Mouse (Mus musculus): Measurements from ENCODE around the gene Chrnb4.

The Chrnb4 gene

DNA sequence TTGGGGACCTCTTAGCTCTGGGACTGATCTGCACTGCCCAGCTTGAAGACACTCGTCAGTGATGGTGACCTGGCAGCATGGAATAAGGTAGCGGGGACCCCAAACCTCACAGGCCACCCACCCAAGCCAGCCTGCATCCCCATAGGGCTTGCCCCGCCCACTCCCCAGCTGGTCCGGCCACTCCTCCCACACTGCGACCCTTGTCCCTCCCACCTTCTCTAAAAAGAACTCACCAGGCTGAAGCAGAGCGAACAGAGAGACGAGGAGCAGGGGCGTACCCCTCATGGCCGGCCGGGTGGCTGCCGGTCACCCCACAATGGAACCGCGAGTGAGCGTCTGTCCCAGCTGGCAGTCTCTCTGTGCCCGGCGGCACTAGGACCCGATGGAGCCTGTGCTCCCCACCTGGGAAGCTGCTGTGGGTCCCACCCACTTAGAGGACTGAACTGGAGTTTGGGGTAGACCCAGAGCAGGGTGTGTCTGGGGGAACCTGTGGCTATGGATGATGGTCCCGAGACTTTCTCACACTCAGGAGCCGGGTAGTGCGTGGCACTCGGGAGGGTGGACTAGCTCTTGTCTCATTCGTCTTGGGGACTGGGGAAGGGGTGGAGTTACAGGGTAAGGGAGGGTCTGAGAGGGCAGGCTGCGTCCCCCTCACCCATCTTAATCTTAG is at the start of gene Chrnb4:
Gene Chrnb4, minus strand, starts transcription at position 569 of the 670 bp plus-strand sequence.
- peak; percentile 47 for DNase-seq (ENCODE audit: inconsistent ontology term)

GRCm38 (mm10) chr9:55096870-55097269 is 48.3 kb upstream of the Chrnb4 start:
- DNase-seq (ENCODE audit: inconsistent ontology term): no peak

DNA sequence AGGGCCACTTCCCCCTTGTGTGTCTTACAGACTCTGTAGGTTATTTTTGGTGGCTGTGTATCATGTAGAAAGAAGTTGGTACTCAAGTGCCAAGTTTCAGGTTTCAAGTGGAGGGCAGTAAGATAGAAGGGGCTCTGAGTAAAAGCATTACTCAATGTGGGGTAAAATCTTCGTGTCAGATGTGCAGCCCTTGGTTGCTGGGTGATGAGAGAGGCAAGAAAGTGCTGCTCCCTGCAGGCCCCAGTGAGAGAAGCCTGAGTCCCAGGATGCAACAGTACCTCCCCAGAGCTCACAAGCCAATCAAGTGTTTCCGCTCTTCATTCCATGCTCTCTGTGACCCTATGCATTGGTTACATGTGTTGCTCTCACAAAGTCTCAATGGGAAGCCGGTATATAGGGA is 47.5 kb upstream of the Chrnb4 start:
- DNase-seq (ENCODE audit: inconsistent ontology term): no peak

DNA sequence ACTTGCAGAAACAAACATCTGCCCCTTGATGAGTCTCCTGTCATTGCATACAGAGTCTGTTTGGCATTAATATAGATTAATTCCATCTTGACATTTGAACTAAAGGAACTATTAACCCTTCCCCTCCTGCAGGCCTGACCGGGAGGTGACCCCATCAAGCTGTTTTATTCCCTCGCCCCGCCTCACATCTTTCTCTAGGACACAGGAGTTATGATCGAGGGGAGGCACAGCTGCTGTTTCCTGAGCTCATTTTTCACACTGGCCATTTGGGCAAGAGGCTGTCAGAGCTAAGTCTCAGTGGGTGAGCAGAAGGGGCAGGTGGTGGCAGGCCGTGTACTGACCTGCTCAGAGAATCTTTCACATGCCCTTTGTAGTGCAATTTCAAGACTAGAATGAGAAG is 41.6 kb upstream of the Chrnb4 start:
- no peak for DNase-seq (ENCODE audit: inconsistent ontology term)

GRCm38 (mm10) chr9:55089226-55089625 is 40.6 kb upstream of the Chrnb4 start:
- no peak for DNase-seq (ENCODE audit: inconsistent ontology term)

DNA sequence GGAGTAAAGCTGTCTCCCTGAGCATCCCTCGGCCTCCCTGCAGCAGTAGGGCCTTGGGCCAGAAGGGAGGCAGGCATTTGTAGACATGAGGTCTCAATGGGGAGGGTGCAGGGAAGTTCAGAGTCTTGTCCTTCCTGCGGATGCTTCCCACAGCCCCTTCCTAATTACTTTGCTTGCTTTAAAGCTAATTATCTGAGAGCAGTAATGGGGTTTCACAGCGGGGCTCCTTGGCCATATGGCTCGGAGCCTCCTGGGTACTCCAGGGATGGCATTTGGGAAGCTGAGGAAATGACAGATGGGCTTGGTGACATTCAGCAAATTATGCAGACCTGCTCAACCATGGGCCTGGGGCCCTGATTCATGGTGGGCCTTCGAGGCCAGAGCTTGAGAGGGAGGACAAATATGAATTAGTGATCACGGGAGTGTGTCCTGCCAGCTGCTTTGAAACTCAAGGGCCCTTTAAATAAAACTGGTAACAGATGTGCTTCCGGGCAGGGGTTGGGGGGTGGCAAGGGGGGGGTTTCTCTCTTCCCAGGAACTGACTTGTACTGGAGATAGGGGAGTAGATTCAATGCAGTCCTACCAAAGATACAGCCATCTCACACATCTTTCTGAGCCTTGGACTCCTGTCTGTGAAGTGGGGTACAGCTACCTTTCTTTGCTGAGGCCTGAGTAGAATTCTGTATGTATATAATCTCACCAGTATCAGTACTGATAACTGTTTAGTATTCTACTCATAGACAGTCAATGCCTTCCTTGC is 34.8 kb upstream of the Chrnb4 start:
- peak; percentile 29 for DNase-seq (ENCODE audit: inconsistent ontology term)

GRCm38 (mm10) chr9:55067965-55068265 is 19.3 kb upstream of the Chrnb4 start:
- DNase-seq (ENCODE audit: inconsistent ontology term): no peak

DNA sequence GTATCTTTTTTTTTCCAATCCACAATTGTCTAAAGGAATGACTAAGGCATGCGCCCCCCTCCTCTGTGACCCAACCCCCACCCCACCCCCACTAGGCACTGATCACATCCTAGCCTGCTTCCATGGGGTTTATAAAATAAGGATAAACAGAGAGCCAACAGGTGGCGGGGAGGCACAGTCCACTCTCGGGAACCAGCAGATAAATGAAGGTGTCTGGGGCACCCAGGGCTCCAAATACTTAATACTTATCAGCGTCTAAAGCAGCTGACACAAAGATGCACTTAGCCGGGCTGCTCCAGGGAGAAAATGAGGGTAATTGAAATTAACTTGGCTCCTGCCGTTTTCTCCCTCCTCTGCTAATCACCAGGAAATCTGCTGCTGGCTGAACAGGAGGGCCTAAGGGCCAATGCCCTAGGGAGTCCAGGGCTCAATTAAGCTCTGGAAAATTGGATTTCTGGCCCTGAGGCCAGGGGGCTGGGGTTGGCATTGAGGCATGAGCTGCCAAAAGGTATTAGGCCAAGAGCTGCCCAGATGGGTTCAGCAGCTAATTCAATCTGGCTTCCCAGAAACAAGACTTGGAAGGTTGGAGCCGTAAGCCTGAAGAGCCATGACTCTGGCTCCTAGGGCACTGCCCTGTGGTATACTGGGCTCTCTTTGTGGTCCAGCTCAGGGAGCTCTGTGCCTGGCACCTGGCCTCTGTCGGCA is 18.8 kb upstream of the Chrnb4 start:
- peak; percentile 96 for DNase-seq (ENCODE audit: inconsistent ontology term)

DNA sequence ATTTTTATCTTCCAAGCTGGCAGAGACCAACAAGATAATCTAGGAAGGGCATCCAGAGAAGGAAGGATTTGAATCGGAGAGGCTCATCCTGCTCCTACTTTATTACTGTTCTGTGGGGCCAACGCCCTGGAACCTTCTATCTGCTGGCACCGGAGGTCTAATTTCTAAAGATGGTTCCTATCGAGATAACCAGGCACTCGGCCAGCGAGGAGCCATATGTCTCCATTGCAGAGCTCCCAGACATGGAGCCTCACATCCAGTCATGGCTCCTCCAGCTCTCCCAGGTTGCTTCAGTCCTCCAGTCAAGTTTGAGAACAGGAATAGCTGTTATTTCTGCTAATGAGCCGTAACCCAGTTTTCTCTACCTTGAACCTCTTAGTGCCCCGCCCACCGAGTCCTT is 16.7 kb upstream of the Chrnb4 start:
- no peak for DNase-seq (ENCODE audit: inconsistent ontology term)

DNA sequence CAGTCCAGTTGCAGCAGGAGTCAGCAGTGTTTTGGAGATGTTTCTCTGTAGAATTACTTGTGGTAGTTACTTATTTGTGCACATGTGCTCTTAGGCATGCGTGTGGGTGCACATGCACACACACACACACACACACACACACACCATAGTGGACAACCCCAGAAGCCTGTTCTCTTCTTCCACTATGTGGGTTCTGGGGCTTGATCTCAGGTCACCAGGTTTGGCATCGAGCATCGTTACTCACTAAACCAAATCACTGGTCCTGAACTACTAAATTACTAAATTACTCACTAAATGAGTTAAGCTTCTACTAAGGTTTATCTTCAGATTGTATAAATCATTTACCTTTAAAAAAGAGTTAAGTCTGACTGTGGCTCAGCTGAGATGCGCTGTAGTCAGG is 9.5 kb upstream of the Chrnb4 start:
- no peak for DNase-seq (ENCODE audit: inconsistent ontology term)

DNA sequence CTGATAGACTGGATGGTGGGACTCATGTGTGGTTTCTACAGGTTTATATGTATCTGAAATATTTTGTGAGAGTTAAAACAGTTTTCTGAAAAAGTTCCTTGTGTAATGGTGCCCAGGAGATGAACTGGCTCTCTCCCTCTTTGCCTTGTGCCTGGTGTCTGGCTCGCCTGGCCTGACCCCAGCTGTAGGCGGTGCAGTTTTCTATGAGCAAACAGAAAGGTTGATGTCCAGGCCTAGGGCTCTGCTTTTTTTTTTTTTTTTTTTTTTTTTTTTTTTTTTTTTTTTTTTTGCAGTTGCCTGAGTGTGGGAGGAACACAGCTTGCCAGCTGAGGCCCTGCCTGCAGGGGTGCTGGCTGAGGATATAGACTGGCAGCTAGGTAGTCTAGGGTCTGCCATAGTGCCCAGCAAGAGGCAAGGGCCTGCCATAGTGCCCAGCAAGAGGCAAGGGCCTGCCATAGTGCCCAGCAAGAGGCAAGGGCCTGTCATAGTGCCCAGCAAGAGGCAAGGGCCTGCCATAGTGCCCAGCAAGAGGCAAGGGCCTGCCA is 6.9 kb upstream of the Chrnb4 start:
- no peak for DNase-seq (ENCODE audit: inconsistent ontology term)

DNA sequence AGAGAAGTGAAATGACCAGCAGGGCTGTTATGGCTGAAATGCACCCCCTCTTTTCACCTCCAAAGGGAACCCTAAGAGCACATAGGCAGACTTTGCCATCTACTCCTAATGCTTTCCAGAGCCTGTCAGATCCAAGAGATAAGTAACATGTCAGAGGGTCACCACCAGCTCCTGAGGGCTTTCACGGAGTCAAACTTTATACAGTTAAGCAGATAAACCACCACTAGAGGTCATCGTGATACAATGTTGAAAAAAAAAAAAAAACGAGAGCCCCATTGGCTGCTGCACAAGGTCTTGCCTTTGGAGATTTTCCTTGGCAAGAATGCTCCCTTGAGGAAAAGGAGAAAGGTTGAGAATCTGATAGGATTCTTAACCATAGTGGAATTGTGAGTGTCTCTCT is 1.8 kb downstream of the Chrnb4 start:
- DNase-seq (ENCODE audit: inconsistent ontology term): peak; percentile 41

DNA sequence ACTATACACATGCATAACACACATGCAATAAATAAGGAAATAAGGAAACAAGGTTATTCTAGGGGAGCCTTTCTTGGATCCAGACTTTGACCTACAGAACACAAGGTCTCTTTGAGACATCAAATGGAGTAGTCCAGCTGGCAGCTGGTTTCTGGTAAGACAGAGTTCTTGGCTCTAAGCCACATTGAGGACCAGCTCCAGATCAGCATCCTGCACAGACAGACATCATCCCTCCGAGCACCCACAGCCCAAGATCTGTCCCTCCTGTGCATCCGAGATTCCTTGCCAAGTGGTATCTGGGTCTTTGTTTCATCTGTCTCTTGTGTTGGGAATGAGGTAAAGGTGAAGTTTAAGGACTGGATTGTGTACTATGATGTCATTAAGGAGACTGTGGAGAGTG is 3.6 kb downstream of the Chrnb4 start:
- DNase-seq (ENCODE audit: inconsistent ontology term): no peak

GRCm38 (mm10) chr9:55043688-55044087 is 4.9 kb downstream of the Chrnb4 start:
- DNase-seq (ENCODE audit: inconsistent ontology term): no peak

- DNase-seq (ENCODE audit: inconsistent ontology term): no peak
Measured at GRCm38 (mm10) chr9:55041389-55041788, 7.2 kb downstream of the Chrnb4 start.

DNA sequence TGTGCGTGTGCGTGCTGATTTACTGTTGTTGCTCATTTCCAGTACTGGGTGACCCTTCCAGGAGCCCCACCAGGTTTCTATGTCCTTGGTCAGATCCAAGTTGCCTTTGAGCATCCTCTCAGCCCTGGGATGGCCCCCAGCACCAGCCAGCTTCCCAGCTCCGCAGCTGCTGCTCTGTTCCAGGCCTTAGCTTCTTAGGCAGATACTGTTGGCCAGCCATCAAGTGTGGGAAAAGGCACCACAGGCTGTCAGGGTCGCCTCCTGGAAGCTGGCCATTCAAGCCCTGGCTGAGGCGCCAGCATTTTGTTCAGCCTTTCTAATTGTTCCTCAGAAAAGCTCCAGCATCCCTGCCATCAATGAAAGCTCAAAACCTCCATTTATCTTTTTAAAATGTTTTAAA is 8.6 kb downstream of the Chrnb4 start:
- no peak for DNase-seq (ENCODE audit: inconsistent ontology term)

DNA sequence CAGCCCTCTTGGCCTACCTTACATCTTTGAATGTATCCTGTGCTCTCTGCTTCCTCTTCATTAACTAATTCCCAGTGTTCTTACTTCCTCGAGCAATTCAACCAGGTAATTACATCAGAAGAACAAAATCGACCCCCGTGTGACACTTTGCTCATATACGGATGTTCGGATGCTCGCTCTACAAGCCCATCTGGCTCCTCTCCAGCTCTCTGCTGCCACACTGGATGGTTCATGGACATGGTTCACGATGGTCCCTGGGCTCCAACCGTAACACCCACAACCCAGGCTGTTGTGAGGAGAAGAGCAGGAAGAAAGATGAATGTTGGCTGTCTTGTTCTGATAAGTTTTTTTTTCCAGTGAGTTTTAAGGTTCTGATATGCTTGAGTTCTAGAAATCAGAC is 9.6 kb downstream of the Chrnb4 start:
- DNase-seq (ENCODE audit: inconsistent ontology term): no peak

DNA sequence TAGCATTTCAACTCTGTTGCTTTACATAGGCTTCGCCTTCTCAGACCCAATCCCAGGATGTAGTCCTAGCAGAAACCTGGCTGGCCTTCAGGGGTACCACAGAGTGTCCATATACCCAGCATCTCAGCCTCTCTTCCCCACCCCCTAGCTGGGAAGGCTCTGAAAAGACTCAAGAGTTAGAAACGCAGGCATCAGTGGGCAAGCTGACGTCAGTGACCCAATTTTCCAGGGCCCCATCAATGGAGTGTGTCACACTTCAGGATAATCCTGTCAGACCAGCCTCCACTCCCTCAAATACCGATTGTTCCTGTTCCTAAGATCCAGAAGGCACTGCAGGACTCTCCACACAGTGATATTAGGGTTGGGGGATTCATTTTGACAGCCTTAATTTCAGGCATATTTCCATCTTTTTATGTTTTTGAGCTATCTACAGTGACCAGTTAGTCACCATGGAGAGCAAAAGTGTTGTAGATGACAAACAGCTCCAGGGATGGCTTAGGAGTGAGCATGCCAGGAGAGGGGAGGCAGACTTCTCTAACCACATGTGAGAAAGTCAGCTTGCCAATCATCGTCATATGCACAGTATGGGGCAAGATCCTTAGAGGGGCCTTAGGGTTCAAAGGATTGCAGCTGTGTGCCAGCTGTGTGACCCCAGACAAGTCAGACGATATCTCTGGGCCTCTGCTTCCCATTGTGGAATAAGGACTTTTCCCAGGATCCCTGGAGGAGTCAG is 17.0 kb downstream of the Chrnb4 start:
- peak; percentile 67 for DNase-seq (ENCODE audit: inconsistent ontology term)

DNA sequence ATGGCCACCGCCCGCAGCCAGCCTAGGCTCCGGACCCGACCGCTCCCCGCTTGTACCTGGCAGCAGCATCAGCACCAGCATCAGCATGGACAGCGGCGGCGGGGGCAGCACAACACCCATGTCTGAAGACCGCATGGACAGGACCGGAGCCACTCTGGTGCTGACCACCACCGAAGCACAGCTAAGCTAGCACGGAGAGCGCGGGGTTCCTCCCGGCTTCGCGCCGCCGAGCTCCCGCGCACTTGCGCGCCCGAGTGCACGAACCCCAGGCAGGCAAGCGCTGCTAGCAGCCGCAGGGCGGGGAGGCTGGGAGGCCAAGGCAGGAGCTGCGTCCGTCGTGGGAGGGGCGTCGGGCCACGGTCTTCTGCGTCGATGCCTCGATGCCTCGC is 22.3 kb downstream of the Chrnb4 start, which contains the start of gene Chrna3:
Gene Chrna3, minus strand, starts transcription at position 288 of the 389 bp plus-strand sequence.
- DNase-seq (ENCODE audit: inconsistent ontology term): peak; percentile 59

DNA sequence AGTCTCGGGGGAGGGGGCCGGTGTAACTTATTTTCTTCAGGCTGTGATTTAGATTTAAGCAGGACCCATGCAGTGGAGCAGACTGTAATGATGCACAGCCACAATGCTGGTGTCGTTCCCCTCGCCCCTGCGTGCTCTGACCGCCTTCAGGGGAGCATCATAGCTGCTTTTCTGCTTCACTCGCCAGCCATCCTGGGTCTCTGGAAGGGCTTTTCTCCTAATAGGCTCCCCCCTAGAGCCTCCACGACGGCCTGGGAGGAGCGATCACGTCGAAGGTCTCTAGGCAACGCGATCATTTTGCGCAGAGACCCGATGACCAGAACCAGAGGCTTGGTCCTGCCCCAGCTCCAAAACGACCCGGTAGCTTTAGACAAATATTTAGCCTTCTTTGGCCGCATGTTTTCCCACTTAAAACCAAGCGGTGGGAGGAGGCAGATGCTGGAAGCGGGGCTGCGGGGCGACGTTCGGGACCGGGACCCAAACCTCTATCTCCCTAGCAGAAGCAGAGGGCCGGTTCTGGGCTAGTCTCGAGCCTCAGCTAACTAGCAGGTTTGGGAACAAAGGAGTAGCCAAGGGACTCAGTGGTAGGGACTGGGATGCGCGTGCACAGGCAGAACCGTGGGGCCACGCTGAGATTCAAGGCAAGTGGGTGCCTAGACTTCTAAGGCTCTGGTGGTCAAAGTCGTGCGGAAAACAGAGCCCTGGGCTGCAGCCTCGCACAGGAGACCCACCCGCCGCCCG is 22.9 kb downstream of the Chrnb4 start:
- no peak for DNase-seq (ENCODE audit: inconsistent ontology term)

DNA sequence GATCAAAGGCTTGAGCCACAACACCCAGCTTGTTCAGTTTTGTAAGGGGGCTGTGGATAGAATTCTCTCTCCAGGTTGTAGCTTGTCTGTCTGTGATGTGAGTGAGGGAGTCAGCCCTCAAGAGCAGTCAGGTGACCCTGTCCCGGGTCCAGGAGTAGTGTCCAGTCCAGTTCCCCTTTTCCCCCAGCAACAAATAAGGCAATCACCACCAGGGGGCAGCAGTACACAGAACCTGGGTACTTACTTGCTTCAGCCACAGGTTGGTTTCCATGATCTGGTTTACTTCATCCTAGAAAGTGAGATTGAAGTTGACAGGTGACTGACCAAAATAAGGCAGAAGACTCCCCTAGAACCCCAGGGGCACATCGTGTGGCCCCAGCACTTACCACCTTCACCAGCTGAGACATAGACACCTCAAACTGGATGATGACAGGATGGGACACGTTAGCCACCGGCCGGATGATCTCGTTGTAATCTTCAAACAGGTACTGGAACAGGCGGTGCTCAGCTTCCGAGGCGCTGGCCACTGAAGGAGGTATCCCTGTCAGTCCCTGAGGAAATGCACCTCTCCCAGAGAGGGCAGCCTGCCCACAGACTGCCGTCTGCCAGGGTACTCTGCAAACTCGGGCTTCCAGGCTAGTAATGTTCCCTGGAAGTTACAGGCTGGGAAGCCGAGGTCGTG is 24.5 kb downstream of the Chrnb4 start:
- peak; percentile 59 for DNase-seq (ENCODE audit: inconsistent ontology term)
